Mouse (Mus musculus) heart, adult 18-20 months (tissue): Measurements from ENCODE around the gene Il1r1. TPM values are rescaled to one million over a fixed set of nuclear protein-coding genes. Genes with fewer than 3 reads are reported as not detected.
A peak's percentile ranks its signal among the peaks of the same experiment; 100 is the strongest.

Experiments used
- DNase-seq, 2 experiments: peaks; one replicate each; pipeline ENCODE4 v3.0.0; 2021 to 2022; ENCODE audit warnings: mixed read lengths in 1 of 2
- total RNA-seq, 2 experiments: library from RNA; stranded (reverse); gene quantifications; 2 replicates each; pipeline ENCODE4 v1.2.3; 2021

Il1r1 gene
- total RNA-seq, 2 experiments from 2014 or later: 5.6 to 6.3 TPM

DNA sequence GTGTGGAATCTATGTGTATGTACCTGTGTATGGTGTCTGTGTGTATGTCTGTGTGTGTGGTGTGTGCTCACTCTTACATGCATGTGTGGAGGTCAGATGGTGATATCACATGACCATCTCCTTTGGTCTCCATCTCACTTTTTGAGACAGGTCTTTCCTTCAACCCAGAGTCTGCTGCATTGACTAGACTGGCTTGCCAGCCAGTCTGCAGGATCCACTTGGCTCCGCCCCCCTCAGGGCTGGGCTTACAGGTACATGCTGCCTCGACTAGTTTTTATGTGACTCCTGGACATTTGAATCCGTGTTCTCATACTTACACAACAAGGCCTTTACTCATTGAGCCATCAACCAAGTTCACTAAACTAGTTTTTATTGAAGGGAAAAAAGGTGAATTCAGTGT, 6.2 kb downstream of the Il1r1 start:
- DNase-seq: no peak

DNA sequence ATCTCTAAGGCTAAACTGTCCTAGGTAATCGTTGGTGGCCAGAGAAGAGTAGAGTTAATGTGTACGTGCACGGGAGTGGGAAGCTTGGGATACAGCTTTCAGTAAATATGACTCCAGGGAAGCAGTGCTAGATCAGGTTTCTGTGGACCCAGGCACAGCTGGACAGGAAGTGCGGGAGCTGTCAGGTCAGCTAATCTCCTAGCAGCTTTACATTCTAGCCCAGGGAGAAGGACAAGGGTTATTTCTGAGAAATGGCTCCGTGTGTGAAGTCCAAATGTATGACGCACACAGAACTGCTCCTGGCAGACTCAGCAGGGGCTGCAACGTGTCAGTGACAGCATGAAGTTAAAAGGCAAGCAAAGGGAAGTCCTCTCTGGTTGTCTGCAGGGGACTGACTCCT, 8.3 kb downstream of the Il1r1 start:
- no peak for DNase-seq

DNA sequence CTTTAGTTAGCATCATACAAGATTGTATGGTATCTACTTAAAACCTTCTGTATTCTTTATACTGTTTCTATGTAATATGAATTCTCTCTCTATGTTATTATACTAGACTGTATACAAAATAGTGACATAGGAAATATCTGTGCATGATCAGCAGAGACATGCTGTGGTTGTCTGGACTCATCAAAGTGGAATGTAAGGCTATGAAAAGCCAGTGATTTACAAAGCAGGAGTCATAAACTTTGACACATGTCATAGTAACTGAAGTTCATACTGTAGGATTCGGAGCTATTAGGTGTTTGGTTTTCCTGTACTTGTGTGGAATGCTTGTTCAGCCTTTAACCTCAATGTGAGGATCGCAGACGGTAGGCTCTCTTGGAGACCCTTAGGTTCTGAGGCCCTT, 8.7 kb downstream of the Il1r1 start:
- DNase-seq: no peak

DNA sequence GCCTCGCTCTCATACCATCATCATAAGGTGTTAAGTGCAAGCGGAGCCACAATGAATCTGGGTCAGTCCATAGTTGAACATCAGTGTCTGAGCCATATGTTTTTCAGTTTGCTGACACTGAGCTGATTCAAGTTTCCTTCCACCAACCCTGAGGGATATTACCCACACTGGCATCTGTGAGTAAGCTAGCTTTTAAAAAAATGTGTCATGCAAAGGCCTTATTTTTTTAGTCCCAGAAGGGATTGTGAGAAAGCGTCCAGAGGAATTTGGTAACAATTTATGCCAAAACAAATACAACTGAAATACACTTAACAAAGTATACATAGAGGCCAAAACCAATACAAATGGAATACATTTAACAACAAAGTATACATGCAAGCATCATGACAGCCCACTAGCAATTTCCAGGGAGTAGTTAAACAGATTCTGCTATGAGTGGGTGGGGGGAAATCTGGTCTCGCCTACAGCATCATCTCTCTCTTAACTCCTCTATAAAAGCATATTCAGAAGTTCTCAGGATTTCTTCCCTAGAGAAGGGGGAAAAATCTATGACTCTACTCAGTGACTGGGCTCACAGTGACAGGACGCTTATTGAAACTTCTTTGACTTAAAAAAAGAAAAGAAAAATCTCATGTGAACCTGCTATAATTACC, 10.8 kb downstream of the Il1r1 start:
- DNase-seq: no peak

DNA sequence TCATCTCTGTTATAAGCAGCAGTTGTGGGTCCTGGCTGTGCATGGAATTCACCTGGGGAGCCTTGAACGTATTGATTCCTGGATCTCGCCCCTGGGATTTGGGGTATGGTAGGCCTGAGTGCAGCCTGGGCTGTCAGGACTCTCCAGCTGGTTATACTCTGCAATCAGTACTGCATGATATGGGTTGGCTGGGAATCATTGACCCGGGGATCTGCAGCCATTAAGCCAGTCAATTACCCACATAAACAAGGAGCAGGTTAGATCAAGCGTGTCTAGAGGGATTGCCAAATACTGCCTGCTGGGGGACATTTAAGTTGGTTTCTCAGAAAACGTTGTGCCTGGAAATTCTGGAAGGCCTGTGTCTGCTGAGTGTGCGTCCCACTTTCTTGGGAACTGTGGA, 11.8 kb downstream of the Il1r1 start:
- DNase-seq: no peak

DNA sequence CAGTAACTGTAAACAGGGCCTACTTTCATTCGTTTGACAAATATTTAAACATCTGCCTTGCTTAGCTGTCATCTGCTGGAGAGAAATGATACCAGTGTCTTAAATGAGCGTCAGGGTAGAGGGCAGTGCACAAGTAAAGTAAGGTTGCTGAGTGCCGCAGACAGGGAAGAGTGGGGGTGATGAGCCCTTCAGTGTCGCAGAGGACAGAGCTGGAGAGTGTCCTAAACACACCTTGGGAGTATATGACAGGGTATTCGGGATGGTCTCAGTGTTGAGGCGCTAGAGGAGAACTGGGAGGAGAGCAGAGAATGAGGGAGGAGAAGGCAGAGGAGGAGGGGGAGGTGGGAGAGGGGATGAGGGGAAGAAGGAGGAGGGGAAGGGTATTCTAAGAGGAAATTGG, 12.2 kb downstream of the Il1r1 start:
- no peak for DNase-seq

DNA sequence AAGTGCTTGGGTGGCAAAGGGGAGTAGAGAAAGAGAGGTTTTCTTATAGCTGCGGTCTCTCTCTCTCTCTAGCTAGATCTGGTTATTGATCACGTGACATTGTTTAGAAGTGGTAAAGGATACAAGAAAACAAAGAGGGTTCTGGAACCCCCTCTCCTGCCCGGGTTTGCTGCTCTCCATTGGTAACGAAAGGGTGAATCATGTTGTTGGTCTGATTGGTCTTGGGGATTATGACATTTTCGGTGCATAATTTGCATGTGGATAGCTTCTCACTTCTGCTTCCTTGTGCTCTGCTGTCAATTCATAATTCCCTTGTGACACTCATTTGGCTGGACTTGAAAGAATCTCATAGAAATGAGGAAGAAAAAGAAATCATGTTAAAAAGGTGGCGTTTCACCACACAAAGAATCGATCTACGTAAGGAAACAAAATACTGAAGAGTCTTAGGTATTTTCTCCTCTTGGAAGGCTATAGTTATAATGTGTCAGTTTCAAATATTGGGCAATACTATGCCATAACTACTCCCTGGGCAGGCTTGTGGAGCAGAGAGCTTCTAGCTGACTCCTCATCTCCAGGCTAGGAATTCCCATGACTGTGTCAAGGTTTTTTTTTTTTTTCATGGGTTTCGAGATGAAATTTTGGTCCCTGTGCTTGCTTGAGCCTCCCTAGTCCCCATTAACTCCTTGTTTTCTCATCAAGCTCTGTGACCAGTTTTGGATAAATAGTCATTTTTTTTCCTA, 15.6 kb downstream of the Il1r1 start:
- no peak for DNase-seq

DNA sequence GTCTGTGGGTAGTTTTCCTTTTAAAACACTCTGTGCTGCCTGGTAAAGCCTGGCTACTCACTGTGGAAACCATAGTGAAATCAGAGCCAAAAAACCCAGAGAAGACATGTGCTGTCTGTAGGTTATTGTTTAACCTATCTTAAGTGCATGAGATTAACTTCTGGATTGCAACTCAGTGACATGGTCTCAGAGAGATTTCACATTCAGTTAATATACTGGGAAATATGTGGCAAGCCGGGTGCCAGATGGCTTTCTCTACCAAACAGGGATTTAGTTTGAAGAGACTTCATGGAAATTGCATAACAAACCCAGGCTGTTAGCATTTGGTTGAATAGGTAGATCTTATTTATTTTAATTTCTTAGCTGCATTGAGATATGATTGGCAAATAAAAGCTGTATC, 17.8 kb downstream of the Il1r1 start:
- no peak for DNase-seq

DNA sequence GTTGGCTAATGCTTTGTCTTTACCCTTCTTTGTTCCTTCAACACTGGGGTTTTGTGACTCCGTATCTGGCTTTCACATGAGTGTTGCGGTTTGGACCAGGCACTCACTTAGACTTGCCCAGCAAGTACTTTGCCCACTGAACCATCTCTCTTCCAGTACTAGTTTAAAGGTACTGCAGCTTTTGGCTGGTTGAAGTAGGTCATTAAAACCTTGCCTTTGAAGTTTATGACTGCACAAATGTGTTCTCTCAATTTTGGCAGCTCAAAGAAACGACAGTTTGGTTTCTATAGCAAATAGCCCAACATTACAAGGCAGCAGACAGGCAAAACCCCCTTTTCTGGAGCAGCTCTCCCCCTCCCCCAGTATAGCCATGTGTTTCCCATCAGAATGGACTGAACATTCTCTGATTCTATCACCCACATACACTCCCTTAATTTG, 18.7 kb downstream of the Il1r1 start:
- no peak for DNase-seq

DNA sequence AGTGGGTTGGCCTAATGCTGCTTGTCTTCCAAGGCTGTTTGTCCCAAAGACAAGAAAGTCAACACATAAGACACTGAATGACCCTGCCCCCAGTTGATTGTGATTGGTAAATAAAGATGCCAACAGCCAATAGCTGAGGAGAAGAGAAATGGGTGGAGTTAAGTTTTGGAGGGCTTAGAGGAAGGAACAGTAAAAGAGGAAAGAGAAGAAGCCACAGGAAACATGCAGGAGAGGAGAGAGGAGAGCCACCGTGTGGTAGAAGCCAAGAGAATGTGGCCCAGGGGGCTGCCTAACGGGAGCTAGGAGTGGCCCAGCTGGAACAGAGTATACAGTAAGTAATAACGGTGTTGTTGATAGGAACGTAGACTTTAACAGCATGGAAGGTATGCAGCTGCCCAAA, 25.5 kb downstream of the Il1r1 start:
- DNase-seq: no peak

DNA sequence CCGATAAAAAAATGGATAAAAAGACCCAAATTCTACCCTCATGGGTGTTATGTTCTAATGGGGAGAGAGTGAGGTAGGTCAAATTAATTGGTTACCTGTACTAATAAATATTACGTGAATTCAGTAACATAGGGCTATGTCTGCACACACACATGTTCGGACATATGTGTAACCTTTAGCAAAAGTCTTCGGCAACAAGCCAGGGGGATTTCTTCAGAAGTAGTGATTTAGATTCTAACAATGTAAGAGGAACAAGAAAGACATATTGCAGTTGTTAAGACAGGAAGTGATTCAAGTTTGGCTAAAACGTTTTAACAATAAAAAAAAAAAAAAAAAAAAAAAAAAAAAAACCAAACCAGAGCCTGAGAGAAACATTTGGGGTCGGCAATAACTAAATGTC, 27.6 kb downstream of the Il1r1 start:
- DNase-seq: no peak

DNA sequence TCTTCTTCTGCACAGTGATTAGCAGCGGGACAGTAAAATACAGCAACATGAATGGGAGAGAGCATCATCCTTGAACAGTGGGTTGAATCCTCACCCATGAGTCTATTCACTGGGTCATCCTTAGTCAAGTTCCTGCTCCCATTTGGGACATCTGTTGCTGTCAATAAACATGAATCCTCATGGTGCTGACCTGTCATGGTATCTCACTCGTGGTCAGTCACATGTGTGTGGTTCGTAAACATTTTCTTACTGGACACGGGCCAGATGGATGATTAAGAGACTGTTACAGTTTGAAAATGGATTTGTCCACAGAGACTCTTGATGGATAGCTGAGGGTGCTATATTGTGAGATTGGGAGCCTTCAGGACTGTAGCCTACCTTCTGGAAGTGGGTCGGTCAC, 29.1 kb downstream of the Il1r1 start:
- no peak for DNase-seq

DNA sequence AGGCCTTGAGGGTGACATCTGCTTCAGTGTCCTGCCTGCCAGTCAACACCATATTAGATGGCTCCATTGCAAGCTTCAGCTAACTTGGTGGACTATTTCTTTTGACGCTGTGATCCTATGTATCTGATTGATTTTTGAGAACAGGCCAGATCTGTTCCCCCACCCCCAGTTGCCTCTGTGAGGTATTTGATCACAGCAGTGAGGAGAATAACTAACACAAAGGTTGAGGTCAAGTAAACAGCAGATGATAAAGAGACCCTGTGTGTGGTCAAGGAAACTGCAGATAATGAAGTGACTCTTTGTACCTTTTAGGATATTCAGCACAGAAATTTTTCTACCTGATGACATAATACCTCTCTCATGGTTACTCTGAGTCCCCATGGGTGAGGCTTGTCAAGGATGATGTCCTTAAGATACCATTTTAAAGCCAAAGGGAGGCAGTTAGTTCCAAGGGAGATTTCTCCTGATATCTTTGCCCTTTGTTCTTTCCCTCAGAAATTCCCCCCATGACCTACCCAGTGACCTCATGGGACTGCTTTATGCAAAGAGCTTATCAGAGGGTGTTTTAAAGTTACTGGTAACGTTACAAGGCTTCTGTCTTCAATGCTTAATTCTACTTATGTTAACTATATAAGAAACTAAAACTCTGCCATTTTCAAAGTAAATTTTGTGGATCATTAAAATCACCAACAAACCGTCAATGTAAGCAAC, 29.6 kb downstream of the Il1r1 start:
- no peak for DNase-seq

DNA sequence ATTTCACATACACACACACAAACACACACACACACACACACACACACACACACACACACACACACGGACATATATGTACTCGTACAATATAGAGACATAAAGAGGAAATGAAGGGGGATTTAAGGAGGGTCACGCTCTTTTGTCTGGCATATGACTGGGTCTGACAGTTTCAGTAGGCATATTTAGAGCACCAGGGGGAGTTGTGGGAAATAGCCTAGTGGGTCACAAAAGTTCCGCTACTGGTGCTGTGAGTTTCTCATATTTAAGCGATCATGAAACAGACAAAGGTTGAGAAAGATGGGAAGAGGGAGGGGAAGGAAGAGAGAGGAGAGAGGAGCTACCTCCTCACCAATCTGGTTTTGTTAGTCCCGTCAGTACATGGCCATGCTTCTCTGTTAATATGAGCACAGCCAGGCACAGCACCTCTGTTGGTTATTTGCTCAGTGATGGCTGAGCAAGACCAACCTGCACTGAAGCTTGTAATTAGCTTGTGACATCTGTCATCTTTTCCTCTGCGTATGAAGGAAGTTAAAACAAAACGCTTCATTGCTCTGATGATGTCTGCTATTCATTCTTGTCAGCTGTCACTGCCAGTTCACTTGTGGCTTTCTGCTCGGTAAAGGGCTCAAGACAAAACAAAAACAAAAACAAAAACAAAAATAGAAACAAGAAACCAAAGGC, 37.7 kb downstream of the Il1r1 start:
- no peak for DNase-seq

DNA sequence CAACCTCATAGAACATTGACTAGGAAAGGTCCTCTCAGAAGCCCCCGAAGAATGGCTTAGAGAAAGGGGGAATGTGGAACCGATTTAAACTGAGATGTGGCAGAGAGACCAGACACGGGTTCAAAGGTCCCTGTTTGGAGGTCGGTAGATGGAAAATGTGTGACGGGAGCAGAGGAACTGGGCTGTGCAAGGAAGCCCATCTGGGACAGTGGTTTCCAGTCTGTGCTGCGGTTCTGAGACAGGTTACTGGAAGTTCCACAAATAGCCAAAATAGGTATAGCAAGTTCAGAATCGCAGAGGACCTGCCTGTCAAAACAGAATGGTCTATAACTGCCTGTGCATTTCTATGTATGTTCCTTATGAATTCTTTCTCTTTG, 38.2 kb downstream of the Il1r1 start:
- no peak for DNase-seq

DNA sequence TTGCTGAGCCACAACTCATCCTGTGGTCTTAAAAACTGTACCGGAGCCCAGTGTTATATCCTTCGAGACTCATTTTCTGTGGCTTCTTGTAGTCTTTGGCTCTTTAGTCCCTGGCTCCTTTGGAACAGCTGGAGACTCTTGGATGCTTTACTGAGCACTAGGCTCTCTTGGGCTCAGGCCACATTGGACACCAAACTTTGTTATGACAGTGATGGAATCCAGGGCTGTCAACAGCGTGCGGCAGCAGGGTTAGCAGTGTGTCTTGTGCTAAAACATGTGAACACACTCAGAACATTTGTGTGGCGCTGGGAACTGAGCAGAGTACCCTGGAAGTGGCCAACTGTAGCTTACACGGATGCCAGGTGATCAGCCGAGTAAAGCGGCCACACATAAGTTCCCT, 38.8 kb downstream of the Il1r1 start:
- DNase-seq: peak; percentile 80 to 84

DNA sequence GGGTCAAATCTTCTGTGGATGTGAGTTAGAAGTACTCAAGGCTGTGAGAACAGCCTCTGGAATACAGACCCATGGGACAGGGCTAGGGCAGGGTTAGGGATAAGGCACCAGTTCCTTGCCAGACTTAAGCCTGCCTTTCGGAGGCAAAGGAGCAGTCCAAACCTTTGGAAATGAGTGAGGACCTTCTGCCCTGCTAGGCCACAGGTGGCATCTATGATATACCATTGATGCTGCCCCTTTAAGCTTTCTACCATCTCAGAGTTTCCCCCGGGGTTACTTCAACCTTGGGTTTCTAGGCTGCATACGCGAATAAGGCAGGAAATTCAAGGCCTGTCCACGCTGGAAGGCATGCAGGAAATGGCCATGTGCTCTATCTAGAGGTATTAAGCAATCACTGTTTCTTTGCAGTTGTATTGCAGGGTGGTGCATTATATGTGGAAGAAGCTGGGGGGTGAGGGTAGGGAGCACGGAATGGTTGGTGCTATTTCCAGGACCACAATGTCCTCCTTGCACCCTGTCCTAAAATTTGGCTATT, 40.5 kb downstream of the Il1r1 start:
- DNase-seq: peak; percentile 49 to 50

DNA sequence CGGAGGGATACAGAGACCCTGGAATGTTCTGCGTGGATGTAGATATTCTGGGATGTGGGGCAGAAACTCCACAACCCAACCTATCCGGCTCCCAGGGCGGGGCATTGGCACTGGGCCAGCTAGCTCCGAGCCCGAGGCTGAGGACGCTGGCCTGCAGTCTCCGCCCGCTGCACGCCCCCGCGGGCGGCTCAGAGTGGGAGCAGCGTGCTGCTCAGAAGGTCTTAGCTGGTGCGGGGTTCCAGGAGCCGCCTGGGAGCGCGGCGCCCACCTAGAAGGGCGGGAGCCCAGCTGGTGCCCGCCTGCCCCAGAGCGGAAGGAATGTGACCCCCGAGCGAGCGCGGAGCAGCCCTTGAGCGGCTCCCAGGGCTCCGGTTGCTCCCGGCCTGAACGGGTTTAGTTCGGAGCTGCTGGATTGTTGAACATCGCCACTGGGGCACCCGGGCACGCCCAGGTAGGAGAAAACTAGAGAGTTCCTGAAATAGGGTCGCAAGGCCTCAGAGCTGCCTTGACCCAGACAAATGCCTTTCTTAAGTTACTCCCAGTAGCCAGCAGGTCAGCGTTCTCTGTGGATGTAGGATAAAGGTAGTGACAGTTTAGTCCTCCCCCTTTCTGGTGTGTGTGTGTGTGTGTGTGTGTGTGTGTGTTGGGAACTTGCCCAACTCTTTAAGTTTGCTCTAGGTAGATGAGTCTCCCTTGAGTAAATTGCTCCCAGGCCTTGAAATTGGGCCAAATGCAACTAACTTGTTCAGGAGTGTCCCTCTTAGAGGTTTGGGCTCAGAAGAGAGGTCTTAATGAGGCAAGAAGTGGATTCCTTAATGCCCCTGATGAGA, 41.8 kb downstream of the Il1r1 start:
- peak; percentile 92 for DNase-seq

DNA sequence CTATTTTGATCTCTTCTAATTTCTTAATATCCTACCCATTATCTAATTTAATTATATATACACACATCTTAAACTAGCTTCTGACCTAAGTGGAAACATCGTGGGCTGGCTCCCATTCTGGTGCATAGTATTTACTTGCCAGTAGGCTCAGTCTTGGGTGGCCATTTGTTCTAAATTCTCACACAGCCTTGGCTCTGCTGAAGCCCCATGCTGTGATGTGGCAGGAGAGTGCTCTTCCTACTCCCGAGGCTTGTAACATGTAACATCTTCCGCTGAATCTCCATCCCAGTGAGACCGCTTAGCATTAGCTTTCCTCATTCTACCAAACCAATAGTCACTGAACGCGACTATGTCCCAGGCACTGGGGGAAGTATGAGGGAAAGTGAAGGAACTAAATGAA, 43.0 kb downstream of the Il1r1 start:
- no peak for DNase-seq

DNA sequence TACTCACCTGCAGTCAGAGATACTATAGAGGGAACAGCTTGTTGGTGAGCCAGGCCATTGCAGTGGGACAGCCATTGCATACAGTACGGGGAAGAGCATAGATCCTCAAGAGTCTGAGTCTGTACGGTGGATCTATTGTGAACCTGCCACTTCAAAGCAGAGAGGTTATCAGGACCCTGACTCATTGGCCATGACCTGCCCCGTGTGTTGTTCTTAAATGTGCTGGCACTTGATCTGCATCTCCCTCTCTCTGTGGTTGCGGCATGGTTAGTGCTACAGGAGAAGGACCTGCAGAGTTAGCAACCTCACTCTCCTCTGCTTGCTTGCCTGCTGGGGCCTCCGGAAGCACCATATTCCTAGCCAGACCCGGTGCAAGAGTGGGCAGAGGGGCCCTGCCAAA, 43.7 kb downstream of the Il1r1 start:
- DNase-seq: no peak

DNA sequence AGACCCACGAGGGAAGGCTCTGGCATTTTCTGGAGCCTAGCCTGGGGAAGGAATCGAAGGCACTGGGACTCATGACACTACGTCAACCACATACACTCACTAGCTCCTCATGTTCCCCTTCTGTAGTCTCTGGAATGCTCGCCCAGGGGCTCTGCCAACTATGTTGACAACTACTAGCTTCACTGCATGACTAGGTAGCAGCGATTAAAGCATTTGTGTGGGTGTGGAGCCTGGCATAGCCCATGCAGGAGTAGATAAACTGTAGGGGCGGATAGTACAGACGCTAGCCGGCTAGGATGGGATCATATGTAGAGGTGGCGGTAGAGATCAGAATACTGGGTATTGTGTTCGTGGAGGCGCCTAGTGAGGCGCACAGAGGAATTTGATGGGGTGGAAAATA, 45.5 kb downstream of the Il1r1 start:
- DNase-seq: no peak

DNA sequence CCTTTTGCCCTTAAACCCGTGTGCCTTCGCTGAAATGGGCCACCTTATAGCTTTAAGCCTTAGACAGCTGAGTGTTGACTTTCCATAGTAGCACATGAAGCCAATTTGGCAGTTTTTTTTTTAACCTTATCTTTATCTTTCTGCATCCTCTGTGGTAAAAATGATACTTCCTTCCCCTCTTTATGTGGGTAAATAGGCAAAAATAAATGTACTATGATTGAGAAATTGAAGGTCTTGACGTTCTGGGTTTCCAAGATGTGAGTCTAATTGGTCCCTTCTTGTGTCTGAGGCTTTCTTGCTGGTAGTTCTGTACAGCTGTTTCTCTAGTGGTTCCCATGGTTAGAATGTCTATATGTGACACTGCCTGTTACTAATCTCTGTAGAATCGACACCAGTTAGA, 46.2 kb downstream of the Il1r1 start:
- no peak for DNase-seq
